Mouse (Mus musculus): ENCODE data around the gene Ddx54. TPM values are rescaled to one million over a fixed set of nuclear protein-coding genes. Genes with fewer than 3 reads are reported as not detected.
A peak's percentile ranks its signal among the peaks of the same experiment; 100 is the strongest.

Gene Ddx54
- polyA plus RNA-seq, 1 experiment from 2014 or later = 17.9 TPM

- Histone ChIP-seq H3K4me1 (ENCODE audit: control insufficient read depth in 2 of 2, insufficient read depth in 2 of 2, low read length in 2 of 2) (peaks cover 0 to 5% of the 10 kb centered on the region in 2 experiments; a peak in 2 of 4 replicates), H3K27me3 (ENCODE audit: control insufficient read depth, insufficient read depth, low read length) (peaks cover 7% of the 10 kb centered on the region), H3K36me3 (ENCODE audit: control insufficient read depth, insufficient read depth, low read length) (no peaks in the 10 kb centered on the region), H3K9ac (ENCODE audit: low read length) (no peak overlapping the region), H3K27ac (replicated peaks in 1 of 2; ENCODE audit: control insufficient read depth in 1 of 2, insufficient read depth in 1 of 2, low read depth in 2 of 2, low read length in 2 of 2) (no peak overlapping the region), H3K4me2 (ENCODE audit: low read length) (no peak overlapping the region), H3K9me3 (ENCODE audit: control insufficient read depth, low read length) (peaks cover 6% of the 10 kb centered on the region; the same call in 1 of the 2 replicates), H3K4me3 (ENCODE audit: control insufficient read depth in 1 of 2, insufficient read depth in 1 of 2, low read depth in 1 of 2, low read length in 2 of 2) (no peak overlapping the region)
- WGBS = 55% methylated on average over 5 of the region's 5 CpGs
- no peak for ATAC-seq (ENCODE audit: insufficient number of reproducible peaks, insufficient read depth, low FRiP score, low read depth)
These were observed 22.3 kb downstream of the Ddx54 start for GRCm38 (mm10) chr5:120634860-120635259.

- ATAC-seq (ENCODE audit: insufficient number of reproducible peaks, insufficient read depth, low FRiP score, low read depth) = no peak
- H3K36me3 ChIP-seq (ENCODE audit: control insufficient read depth, insufficient read depth, low read length) = no peaks in the 10 kb centered on the region
- 80% methylated on average over 5 of the region's 5 CpGs for WGBS
- peaks cover 0 to 5% of the 10 kb centered on the region in 2 experiments; a peak in 2 of 4 replicates for H3K4me1 ChIP-seq (ENCODE audit: control insufficient read depth in 2 of 2, insufficient read depth in 2 of 2, low read length in 2 of 2)
- H3K27ac ChIP-seq (replicated peaks in 1 of 2; ENCODE audit: control insufficient read depth in 1 of 2, insufficient read depth in 1 of 2, low read depth in 2 of 2, low read length in 2 of 2) = no peak overlapping the region
- H3K4me3 ChIP-seq (ENCODE audit: control insufficient read depth in 1 of 2, insufficient read depth in 1 of 2, low read depth in 1 of 2, low read length in 2 of 2) = no peak overlapping the region
- H3K9ac ChIP-seq (ENCODE audit: low read length) = no peak overlapping the region
- H3K4me2 ChIP-seq (ENCODE audit: low read length) = no peak overlapping the region
- peaks cover 6% of the 10 kb centered on the region; the same call in 1 of the 2 replicates for H3K9me3 ChIP-seq (ENCODE audit: control insufficient read depth, low read length)
- no peaks in the 10 kb centered on the region for H3K27me3 ChIP-seq (ENCODE audit: control insufficient read depth, insufficient read depth, low read length)
These were observed 23.1 kb downstream of the Ddx54 start for GRCm38 (mm10) chr5:120635633-120636032.

GRCm38 (mm10) chr5:120640094-120640493, 27.6 kb downstream of the Ddx54 start:
- no peaks in the 10 kb centered on the region for H3K27me3 ChIP-seq (ENCODE audit: control insufficient read depth, insufficient read depth, low read length)
- no peak overlapping the region for H3K4me2 ChIP-seq (ENCODE audit: low read length)
- peaks cover 6 to 9% of the 10 kb centered on the region in 2 experiments for H3K4me1 ChIP-seq (ENCODE audit: control insufficient read depth in 2 of 2, insufficient read depth in 2 of 2, low read length in 2 of 2)
- no peak overlapping the region for H3K9ac ChIP-seq (ENCODE audit: low read length)
- ATAC-seq (ENCODE audit: insufficient number of reproducible peaks, insufficient read depth, low FRiP score, low read depth) = no peak
- 87% methylated on average over 7 of the region's 7 CpGs for WGBS
- no peak overlapping the region for H3K4me3 ChIP-seq (ENCODE audit: control insufficient read depth in 1 of 2, insufficient read depth in 1 of 2, low read depth in 1 of 2, low read length in 2 of 2)
- peaks cover 4% of the 10 kb centered on the region; the same call in 1 of the 2 replicates for H3K9me3 ChIP-seq (ENCODE audit: control insufficient read depth, low read length)
- H3K27ac ChIP-seq (replicated peaks in 1 of 2; ENCODE audit: control insufficient read depth in 1 of 2, insufficient read depth in 1 of 2, low read depth in 2 of 2, low read length in 2 of 2) = no peak overlapping the region
- H3K36me3 ChIP-seq (ENCODE audit: control insufficient read depth, insufficient read depth, low read length) = no peaks in the 10 kb centered on the region

GRCm38 (mm10) chr5:120643365-120644085, 31.0 kb downstream of the Ddx54 start:
- Histone ChIP-seq H3K4me2 (ENCODE audit: low read length) (no peak overlapping the region), H3K36me3 (ENCODE audit: control insufficient read depth, insufficient read depth, low read length) (no peaks in the 10 kb centered on the region), H3K9me3 (ENCODE audit: control insufficient read depth, low read length) (no peaks in the 10 kb centered on the region), H3K4me1 (ENCODE audit: control insufficient read depth in 2 of 2, insufficient read depth in 2 of 2, low read length in 2 of 2) (peaks cover 9 to 10% of the 10 kb centered on the region in 2 experiments), H3K9ac (ENCODE audit: low read length) (no peak overlapping the region), H3K4me3 (ENCODE audit: control insufficient read depth in 1 of 2, insufficient read depth in 1 of 2, low read depth in 1 of 2, low read length in 2 of 2) (no peak overlapping the region), H3K27me3 (ENCODE audit: control insufficient read depth, insufficient read depth, low read length) (peaks cover 8% of the 10 kb centered on the region), H3K27ac (replicated peaks in 1 of 2; ENCODE audit: control insufficient read depth in 1 of 2, insufficient read depth in 1 of 2, low read depth in 2 of 2, low read length in 2 of 2) (no peak overlapping the region)
- 54% methylated on average over 14 of the region's 14 CpGs for WGBS
- ATAC-seq (ENCODE audit: insufficient number of reproducible peaks, insufficient read depth, low FRiP score, low read depth) = peak; percentile 10; the same call in 1 of the 2 replicates

- Histone ChIP-seq H3K36me3 (ENCODE audit: control insufficient read depth, insufficient read depth, low read length) (no peaks in the 10 kb centered on the region), H3K9ac (ENCODE audit: low read length) (no peak overlapping the region), H3K4me3 (ENCODE audit: control insufficient read depth in 1 of 2, insufficient read depth in 1 of 2, low read depth in 1 of 2, low read length in 2 of 2) (no peak overlapping the region), H3K4me2 (ENCODE audit: low read length) (no peak overlapping the region), H3K9me3 (ENCODE audit: control insufficient read depth, low read length) (no peaks in the 10 kb centered on the region), H3K27me3 (ENCODE audit: control insufficient read depth, insufficient read depth, low read length) (peaks cover 15% of the 10 kb centered on the region), H3K4me1 (ENCODE audit: control insufficient read depth in 2 of 2, insufficient read depth in 2 of 2, low read length in 2 of 2) (peaks cover 13 to 17% of the 10 kb centered on the region in 2 experiments), H3K27ac (replicated peaks in 1 of 2; ENCODE audit: control insufficient read depth in 1 of 2, insufficient read depth in 1 of 2, low read depth in 2 of 2, low read length in 2 of 2) (no peak overlapping the region)
- 56% methylated on average over 3 of the region's 3 CpGs for WGBS
- ATAC-seq (ENCODE audit: insufficient number of reproducible peaks, insufficient read depth, low FRiP score, low read depth) = no peak
These were observed 31.7 kb downstream of the Ddx54 start for GRCm38 (mm10) chr5:120644227-120644626.

GRCm38 (mm10) chr5:120645851-120646250, 33.3 kb downstream of the Ddx54 start:
- Histone ChIP-seq H3K27me3 (ENCODE audit: control insufficient read depth, insufficient read depth, low read length) (peaks cover 31% of the 10 kb centered on the region), H3K4me3 (ENCODE audit: control insufficient read depth in 1 of 2, insufficient read depth in 1 of 2, low read depth in 1 of 2, low read length in 2 of 2) (no peak overlapping the region), H3K9me3 (ENCODE audit: control insufficient read depth, low read length) (no peaks in the 10 kb centered on the region), H3K4me1 (ENCODE audit: control insufficient read depth in 2 of 2, insufficient read depth in 2 of 2, low read length in 2 of 2) (peaks cover 14 to 20% of the 10 kb centered on the region in 2 experiments), H3K27ac (replicated peaks in 1 of 2; ENCODE audit: control insufficient read depth in 1 of 2, insufficient read depth in 1 of 2, low read depth in 2 of 2, low read length in 2 of 2) (no peak overlapping the region), H3K4me2 (ENCODE audit: low read length) (no peak overlapping the region), H3K36me3 (ENCODE audit: control insufficient read depth, insufficient read depth, low read length) (no peaks in the 10 kb centered on the region), H3K9ac (ENCODE audit: low read length) (no peak overlapping the region)
- no peak for ATAC-seq (ENCODE audit: insufficient number of reproducible peaks, insufficient read depth, low FRiP score, low read depth)
- WGBS = 54% methylated on average over 6 of the region's 6 CpGs

- H3K27me3 ChIP-seq (ENCODE audit: control insufficient read depth, insufficient read depth, low read length) = peaks cover 39% of the 10 kb centered on the region
These were observed 34.8 kb downstream of the Ddx54 start for GRCm38 (mm10) chr5:120647361-120647760.

More at GRCm38 (mm10) chr5:120647361-120647760, 34.8 kb downstream of the Ddx54 start:
- H3K27ac ChIP-seq (replicated peaks in 1 of 2; ENCODE audit: control insufficient read depth in 1 of 2, insufficient read depth in 1 of 2, low read depth in 2 of 2, low read length in 2 of 2) = no peak overlapping the region
- no peak overlapping the region for H3K4me3 ChIP-seq (ENCODE audit: control insufficient read depth in 1 of 2, insufficient read depth in 1 of 2, low read depth in 1 of 2, low read length in 2 of 2)
- no peak for ATAC-seq (ENCODE audit: insufficient number of reproducible peaks, insufficient read depth, low FRiP score, low read depth)
- H3K4me2 ChIP-seq (ENCODE audit: low read length) = no peak overlapping the region
- H3K36me3 ChIP-seq (ENCODE audit: control insufficient read depth, insufficient read depth, low read length) = no peaks in the 10 kb centered on the region
- no peak overlapping the region for H3K9ac ChIP-seq (ENCODE audit: low read length)
- WGBS = 71% methylated on average over 3 of the region's 4 CpGs
- H3K4me1 ChIP-seq (ENCODE audit: control insufficient read depth in 2 of 2, insufficient read depth in 2 of 2, low read length in 2 of 2) = peaks cover 14 to 20% of the 10 kb centered on the region in 2 experiments
- no peaks in the 10 kb centered on the region for H3K9me3 ChIP-seq (ENCODE audit: control insufficient read depth, low read length)

All from heart, embryonic 14.5 days (tissue).